Mouse (Mus musculus) stomach, embryonic 15.5 days (tissue): Measurements from ENCODE around the gene Tmx4. TPM values are rescaled to one million over a fixed set of nuclear protein-coding genes. Genes with fewer than 3 reads are reported as not detected.
"Not testable (repeated sequence)": the region's sequence is repeated elsewhere in the genome, so short reads cannot be mapped to it uniquely, and the experiment has no call there.

Source experiments
- ATAC-seq: fragments of 200-750 bp; cut with Nextera tagmentation; 2 replicates; pipeline ENCODE4 v1.8.0; 2017; ENCODE audit warnings: low read depth, moderate number of reproducible peaks, moderate TSS enrichment; ENCODE audit not compliant: insufficient read depth, low FRiP score
- H3K27ac ChIP-seq: fragments of 300-500 bp; sonication (generic); 2 replicates; pipeline ENCODE4 v1.5.1; 2015; ENCODE audit warnings: mild to moderate bottlenecking, inconsistent platforms
- H3K27me3 ChIP-seq: fragments of 300-500 bp; sonication (generic); replicated peaks from 2 replicates; pipeline ENCODE4 v1.6.1; 2015; ENCODE audit warnings: inconsistent platforms
- H3K36me3 ChIP-seq: fragments of 300-500 bp; sonication (generic); 2 replicates; pipeline ENCODE4 v1.6.1; 2015; ENCODE audit warnings: inconsistent platforms
- H3K4me1 ChIP-seq: fragments of 300-500 bp; sonication (generic); 2 replicates; pipeline ENCODE4 v1.6.1; 2015; ENCODE audit warnings: inconsistent platforms
- H3K4me2 ChIP-seq: fragments of 300-500 bp; sonication (generic); 2 replicates; pipeline ENCODE4 v1.6.1; 2015; ENCODE audit warnings: mild to moderate bottlenecking, inconsistent platforms
- H3K4me3 ChIP-seq: fragments of 300-500 bp; sonication (generic); replicated peaks from 2 replicates; pipeline ENCODE4 v1.5.1; 2015; ENCODE audit warnings: inconsistent platforms
- H3K9ac ChIP-seq: fragments of 300-500 bp; sonication (generic); 2 replicates; pipeline ENCODE4 v1.6.1; 2015; ENCODE audit warnings: inconsistent platforms
- H3K9me3 ChIP-seq: fragments of 300-500 bp; sonication (generic); 2 replicates; pipeline ENCODE4 v1.6.1; 2016; ENCODE audit warnings: inconsistent platforms
- WGBS: fragments of 180-500 bp; shearing (Covaris S2); methylation state at CpG from one replicate; pipeline ENCODE4 v1.1.7; 2015; 5-methylcytosine and 5-hydroxymethylcytosine counted together
- polyA plus RNA-seq: library from polyadenylated mRNA; unstranded; fragments of >200 nt; fragmentation: Nextera tagmentation; extraction: Ambion mirVana; gene quantifications from 2 replicates; pipeline ENCODE4 v1.2.1, GENCODE M21; 2015

Gene Tmx4
- polyA plus RNA-seq, 1 experiment from 2014 or later, result 17.7 TPM

- Histone ChIP-seq H3K9ac (no peak overlapping the region), H3K9me3 (no peaks in the 10 kb centered on the region), H3K27me3 (no peaks in the 10 kb centered on the region), H3K36me3 (no peaks in the 10 kb centered on the region), H3K4me3 (no peak overlapping the region), H3K27ac (no peak overlapping the region), H3K4me1 (no peaks in the 10 kb centered on the region), H3K4me2 (no peak overlapping the region)
- ATAC-seq, result no peak
- WGBS, result 56% methylated on average over 3 of the region's 3 CpGs
These were observed 1.8 kb upstream of the Tmx4 start for GRCm38 (mm10) chr2:134645752-134646151.

- Histone ChIP-seq H3K36me3 (no peaks in the 10 kb centered on the region), H3K27me3 (no peaks in the 10 kb centered on the region), H3K4me3 (no peak overlapping the region), H3K9ac (no peak overlapping the region), H3K4me2 (no peak overlapping the region), H3K27ac (no peak overlapping the region), H3K4me1 (no peaks in the 10 kb centered on the region), H3K9me3 (no peaks in the 10 kb centered on the region)
- WGBS, result 44% methylated on average over 4 of the region's 4 CpGs
- ATAC-seq, result no peak
These were observed 1.2 kb upstream of the Tmx4 start for GRCm38 (mm10) chr2:134645166-134645565.

DNA sequence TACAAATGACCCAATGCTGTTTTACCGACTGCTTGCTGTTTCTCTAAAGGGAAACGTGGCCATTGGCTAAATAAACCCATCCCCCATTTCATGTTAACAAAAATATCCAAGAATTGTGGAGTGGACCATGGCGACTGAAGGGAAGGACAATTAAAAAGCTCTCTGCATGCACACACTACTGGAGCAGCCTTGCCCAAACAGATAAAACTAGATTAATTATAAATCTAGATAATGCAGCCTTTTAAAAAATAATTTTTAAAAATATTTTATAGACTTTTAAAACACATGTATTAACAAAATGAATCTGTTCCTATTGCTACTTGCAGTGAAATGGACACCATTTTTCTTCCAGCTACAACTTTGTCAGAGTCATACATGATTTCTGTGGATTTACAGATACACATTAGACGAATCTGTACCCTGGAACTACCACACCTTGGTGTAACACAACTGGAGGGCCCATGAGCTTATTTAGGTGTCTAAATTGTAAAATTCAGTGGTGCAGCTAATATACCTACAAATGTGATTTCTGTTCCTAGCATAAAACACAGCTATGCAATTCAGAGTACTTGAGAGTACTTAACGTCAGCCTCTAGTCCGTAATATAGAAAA is 462 bp upstream of the Tmx4 start:
- ATAC-seq, result no peak
- Histone ChIP-seq H3K4me3 (peak overlapping the region; percentile 81; the same call in 1 of the 2 replicates), H3K27ac (peak overlapping the region; percentile 44; the same call in 1 of the 2 replicates), H3K9ac (no peak overlapping the region), H3K27me3 (no peaks in the 10 kb centered on the region), H3K9me3 (no peaks in the 10 kb centered on the region), H3K4me2 (peak overlapping the region; percentile 78), H3K36me3 (no peaks in the 10 kb centered on the region), H3K4me1 (no peaks in the 10 kb centered on the region)
- 24% methylated on average over 6 of the region's 6 CpGs for WGBS

DNA sequence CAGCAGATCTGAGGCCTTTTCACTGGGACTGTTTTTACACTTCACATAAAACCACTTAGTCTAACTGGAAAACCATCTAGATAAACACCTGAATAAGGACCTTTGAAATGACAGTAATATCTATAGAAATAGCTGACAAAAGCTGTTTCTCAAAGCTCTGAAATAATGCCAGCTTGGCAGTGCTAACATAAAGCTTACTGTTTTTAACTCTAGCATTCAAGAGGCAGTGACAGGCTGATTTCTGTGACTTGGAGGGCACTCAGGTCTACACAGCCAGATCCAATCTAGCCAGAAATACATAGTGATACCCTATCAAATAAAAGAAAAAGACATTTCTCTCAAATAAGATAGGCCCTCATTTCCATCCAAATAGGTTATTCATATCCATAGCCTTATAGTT is 1.6 kb downstream of the Tmx4 start:
- H3K4me1 ChIP-seq, result no peaks in the 10 kb centered on the region
- no peaks in the 10 kb centered on the region for H3K36me3 ChIP-seq
- no peak overlapping the region for H3K9ac ChIP-seq
- no peak overlapping the region for H3K4me3 ChIP-seq
- ATAC-seq, result no peak
- no peaks in the 10 kb centered on the region for H3K9me3 ChIP-seq
- no peaks in the 10 kb centered on the region for H3K27me3 ChIP-seq
- no peak overlapping the region for H3K4me2 ChIP-seq
- H3K27ac ChIP-seq, result no peak overlapping the region

GRCm38 (mm10) chr2:134641372-134641771 is 2.6 kb downstream of the Tmx4 start:
- Histone ChIP-seq H3K36me3 (no peaks in the 10 kb centered on the region), H3K9me3 (no peaks in the 10 kb centered on the region), H3K9ac (no peak overlapping the region), H3K4me3 (no peak overlapping the region), H3K4me2 (no peak overlapping the region), H3K27ac (no peak overlapping the region), H3K4me1 (no peaks in the 10 kb centered on the region), H3K27me3 (no peaks in the 10 kb centered on the region)
- WGBS, result 90% methylated on average over 5 of the region's 5 CpGs
- ATAC-seq, result no peak

DNA sequence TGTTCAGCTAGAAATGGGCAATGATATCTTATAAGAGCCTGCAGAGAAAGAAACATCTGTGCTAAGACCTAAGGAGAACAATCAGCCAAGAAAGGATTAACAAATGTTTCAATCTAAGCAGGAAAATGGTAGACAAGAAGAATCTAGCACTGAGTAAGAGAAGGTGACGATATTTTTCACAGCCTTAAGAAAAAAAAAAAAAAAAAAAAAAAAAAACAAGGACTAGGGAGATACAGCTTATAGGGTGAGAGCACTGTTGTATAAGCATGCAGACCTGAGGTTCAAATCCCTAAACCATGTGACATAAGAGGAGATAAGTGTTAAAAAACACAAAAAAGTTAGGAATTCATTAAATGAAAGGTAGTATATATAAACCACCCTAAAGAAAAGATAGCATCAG is 3.5 kb downstream of the Tmx4 start:
- H3K36me3 ChIP-seq, result no peaks in the 10 kb centered on the region
- no peaks in the 10 kb centered on the region for H3K27me3 ChIP-seq
- H3K9me3 ChIP-seq, result no peaks in the 10 kb centered on the region
- ATAC-seq, result no peak
- H3K4me1 ChIP-seq, result no peaks in the 10 kb centered on the region
- H3K9ac ChIP-seq, result no peak overlapping the region
- no peak overlapping the region for H3K27ac ChIP-seq
- H3K4me2 ChIP-seq, result no peak overlapping the region
- no peak overlapping the region for H3K4me3 ChIP-seq
- WGBS, result 73% methylated on average over 1 of the region's 1 CpGs

- not testable (repeated sequence) for H3K9ac ChIP-seq, H3K4me2 ChIP-seq, H3K4me3 ChIP-seq, ATAC-seq, H3K27me3 ChIP-seq, H3K4me1 ChIP-seq, H3K27ac ChIP-seq, H3K9me3 ChIP-seq, H3K36me3 ChIP-seq
- 91% methylated on average over 1 of the region's 2 CpGs for WGBS
These were observed 15.4 kb downstream of the Tmx4 start for GRCm38 (mm10) chr2:134628541-134628940.

GRCm38 (mm10) chr2:134604935-134605334 is 39.0 kb downstream of the Tmx4 start:
- Histone ChIP-seq H3K9ac (no peak overlapping the region), H3K27me3 (no peaks in the 10 kb centered on the region), H3K4me1 (no peaks in the 10 kb centered on the region), H3K36me3 (no peaks in the 10 kb centered on the region), H3K9me3 (no peaks in the 10 kb centered on the region), H3K4me2 (no peak overlapping the region), H3K4me3 (no peak overlapping the region), H3K27ac (no peak overlapping the region)
- no peak for ATAC-seq

DNA sequence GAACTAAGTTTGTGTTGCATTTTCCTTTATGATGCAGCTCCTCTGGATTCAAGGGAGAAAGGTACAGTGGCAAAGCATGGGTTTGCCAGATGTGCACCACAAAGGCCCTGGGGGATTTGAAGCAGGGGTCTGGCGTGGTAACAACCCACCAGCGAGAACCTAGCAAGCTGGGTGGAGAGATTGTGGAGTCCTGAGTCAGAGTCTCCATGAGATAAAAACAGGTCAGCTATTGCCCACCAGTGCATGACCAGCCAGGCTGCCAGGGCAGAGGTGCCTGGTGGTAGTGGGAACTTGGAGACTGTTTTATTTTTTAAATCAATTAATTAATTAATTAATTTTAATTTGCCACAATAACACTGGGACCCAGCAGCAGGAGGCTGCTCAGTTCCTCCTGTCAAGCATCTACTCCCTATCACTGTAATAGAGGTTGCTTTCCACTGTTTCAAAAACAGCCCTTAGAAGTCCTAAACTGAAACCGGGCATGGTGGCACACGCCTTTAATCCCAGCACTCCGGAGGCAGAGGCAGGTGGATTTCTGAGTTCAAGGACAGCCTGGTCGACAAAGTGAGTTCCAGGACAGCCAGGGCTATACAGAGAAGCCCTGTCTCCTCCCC is 52.8 kb downstream of the Tmx4 start:
- no peak for ATAC-seq
- WGBS, result 93% methylated on average over 6 of the region's 6 CpGs
- Histone ChIP-seq H3K4me1 (no peaks in the 10 kb centered on the region), H3K27me3 (no peaks in the 10 kb centered on the region), H3K27ac (no peak overlapping the region), H3K9me3 (no peaks in the 10 kb centered on the region), H3K9ac (no peak overlapping the region), H3K4me3 (no peak overlapping the region), H3K36me3 (no peaks in the 10 kb centered on the region), H3K4me2 (no peak overlapping the region)

GRCm38 (mm10) chr2:134585243-134585642 is 58.7 kb downstream of the Tmx4 start:
- Histone ChIP-seq H3K27ac (no peak overlapping the region), H3K9me3 (no peaks in the 10 kb centered on the region), H3K4me1 (no peaks in the 10 kb centered on the region), H3K4me3 (no peak overlapping the region), H3K4me2 (no peak overlapping the region), H3K36me3 (no peaks in the 10 kb centered on the region), H3K27me3 (no peaks in the 10 kb centered on the region), H3K9ac (no peak overlapping the region)
- 62% methylated on average over 4 of the region's 4 CpGs for WGBS
- ATAC-seq, result no peak

GRCm38 (mm10) chr2:134559422-134559821 is 84.5 kb downstream of the Tmx4 start:
- WGBS, result 73% methylated on average over 3 of the region's 3 CpGs
- no peaks in the 10 kb centered on the region for H3K4me1 ChIP-seq
- peak; percentile 85 for ATAC-seq

GRCm38 (mm10) chr2:134554221-134554727 is 89.7 kb downstream of the Tmx4 start, which contains the start of gene Hao1:
TSS of gene Hao1 (minus strand) at chr2:134554368.
- Histone ChIP-seq H3K27ac (no peak within 1 kb of the TSS), H3K4me2 (no peak within 1 kb of the TSS), H3K27me3 (no peaks in the 10 kb centered on the region), H3K36me3 (no peaks in the 10 kb centered on the region), H3K4me3 (no peak within 1 kb of the TSS), H3K9me3 (no peaks in the 10 kb centered on the region), H3K9ac (no peak within 1 kb of the TSS), H3K4me1 (no peaks in the 10 kb centered on the region)
- WGBS, result 62% methylated on average over 8 of the region's 8 CpGs
- no peak for ATAC-seq

More at GRCm38 (mm10) chr2:134559422-134559821, 84.5 kb downstream of the Tmx4 start:
- Histone ChIP-seq H3K27me3 (no peaks in the 10 kb centered on the region), H3K9me3 (no peaks in the 10 kb centered on the region), H3K36me3 (no peaks in the 10 kb centered on the region), H3K9ac (no peak overlapping the region), H3K4me2 (no peak overlapping the region), H3K4me3 (no peak overlapping the region), H3K27ac (no peak overlapping the region; the same call in 1 of the 2 replicates)
